Mouse (Mus musculus) G1E (cell line): Measurements from ENCODE around the gene C1rb.

Source experiments
- CTCF ChIP-seq: IDR thresholded peaks from 2 replicates; pipeline ENCODE4 v1.5.1; 2012; ENCODE audit warnings: low read depth, low read length, inconsistent platforms, mixed read lengths
- GATA1 ChIP-seq: IDR thresholded peaks from 2 replicates; pipeline ENCODE4 v1.6.1; 2012; ENCODE audit warnings: borderline replicate concordance, low read length, inconsistent platforms, mixed read lengths
- GATA2 ChIP-seq: IDR thresholded peaks from 2 replicates; pipeline ENCODE4 v1.6.1; 2012; ENCODE audit warnings: low read depth, low read length, inconsistent platforms, borderline replicate concordance

DNA sequence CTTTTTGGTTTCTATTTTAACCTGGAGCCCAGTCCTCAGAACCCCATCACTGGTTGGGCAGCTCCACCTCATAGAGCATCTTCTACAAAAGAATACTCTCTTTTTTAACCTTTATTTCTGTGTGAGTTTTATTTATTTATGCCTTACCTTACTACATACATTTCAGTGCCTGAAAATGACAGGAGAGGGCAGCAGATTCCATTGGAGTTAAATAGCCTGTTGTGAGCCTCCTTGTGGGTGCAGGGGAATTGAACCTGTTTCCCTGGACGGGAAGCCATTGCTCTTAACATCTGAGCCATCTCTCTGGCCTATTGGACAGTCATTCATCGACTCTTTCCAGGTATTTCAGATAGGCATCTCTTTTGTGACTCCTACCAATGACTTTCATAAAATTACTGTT, 24.7 kb upstream of the C1rb start:
- TF ChIP-seq CTCF (no peak), GATA2 (no peak), GATA1 (no peak)
